Comparison of ENCODE assay signal across 8 mouse cellular contexts in genomic region chr3:60611839-60612238, GRCm38 (mm10).
DNase-seq lines count a peak whose midpoint lies in the region; ATAC-seq and TF ChIP-seq lines count a peak whose summit lies in the region.

No protein-coding gene starts in this region.

- TF ChIP-seq CTCF in lung, embryonic 14.5 days (IDR thresholded peaks at IDR 0.05; ENCODE audit: low read depth): peak; percentile 74
- TF ChIP-seq CTCF in lung, adult 2 months (IDR thresholded peaks at IDR 0.05; ENCODE audit: insufficient read depth, low read length): no peak

- intact Hi-C loops in gastrocnemius, postnatal 14 days (cut with DNase I; ENCODE audit: low total_unique reads): no loop called here

- 0 out of 2 replicates have a peak, but pooled peaks have one; percentile 31 for ATAC-seq in cerebellum, adult (ENCODE audit: insufficient number of reproducible peaks, low FRiP score, low TSS enrichment)
- ATAC-seq in lung, embryonic 14.5 days (ENCODE audit: insufficient read depth): no peak

- no peak overlapping the region for H3K27ac ChIP-seq in lung, embryonic 14.5 days (ENCODE audit: low read depth)

- H3K4me2 ChIP-seq in lung, embryonic 14.5 days: no peak overlapping the region

- H3K4me3 ChIP-seq in lung, embryonic 14.5 days (ENCODE audit: low read depth, low read length): no peak overlapping the region
- no peak overlapping the region for H3K4me3 ChIP-seq in lung, adult 2 months (replicated peaks; ENCODE audit: extremely low read depth, low read depth, low read length)

- H3K27me3 ChIP-seq in lung, embryonic 14.5 days (ENCODE audit: insufficient read depth, low read length): no peaks in the 10 kb centered on the region

- H3K36me3 ChIP-seq in lung, embryonic 14.5 days (ENCODE audit: insufficient read depth): peaks cover 28% of the 10 kb centered on the region

- 17% methylated on average over 2 of the region's 2 CpGs for WGBS in lung, embryonic 14.5 days
- WGBS in lung, adult 2 months: 10% methylated on average over 2 of the region's 2 CpGs

- no peak for TF ChIP-seq POLR2A in lung, adult 2 months (IDR thresholded peaks at IDR 0.05; ENCODE audit: borderline replicate concordance, extremely low read depth, low read depth, low read length)

- H3K9me3 ChIP-seq in lung, embryonic 14.5 days (ENCODE audit: low read depth, low read length): no peaks in the 10 kb centered on the region

- no peak overlapping the region for H3K9ac ChIP-seq in lung, embryonic 14.5 days

- no peak for DNase-seq in cerebellum, adult 11-12 months
- peak; percentile 90 for DNase-seq in lung, embryonic 14.5 days
- DNase-seq in lung, adult 2 months: no peak
- peak; percentile 70 for DNase-seq in c-Kit-negative CD71-positive TER-119-positive erythroid progenitor cells, embryonic 14.5 days (ENCODE audit: low read depth, low spot score)
- DNase-seq in gastrocnemius, postnatal 14 days: peak; percentile 50
- peak; percentile 75 for DNase-seq in lung, postnatal 14 days
- peak; percentile 66 for DNase-seq in testis, postnatal 10 days (ENCODE audit: low spot score)

- no peaks in the 10 kb centered on the region for H3K4me1 ChIP-seq in lung, embryonic 14.5 days (ENCODE audit: insufficient read depth)
- peaks cover 6% of the 10 kb centered on the region for H3K4me1 ChIP-seq in lung, adult 2 months (ENCODE audit: control insufficient read depth, insufficient read depth, low read length)

Comparison
In these comparisons a context has a peak if more than half of its experiments do, and no peak if none do; other contexts are left out.
1. DNase-seq: peak in lung, embryonic 14.5 days (single experiment), c-Kit-negative CD71-positive TER-119-positive erythroid progenitor cells, embryonic 14.5 days (single experiment), gastrocnemius, postnatal 14 days (single experiment), lung, postnatal 14 days (single experiment) and testis, postnatal 10 days (single experiment); none in cerebellum, adult 11-12 months (single experiment) and lung, adult 2 months (single experiment).